Mouse (Mus musculus): ENCODE data around the gene Plekha5. TPM values are rescaled to one million over a fixed set of nuclear protein-coding genes. Genes with fewer than 3 reads are reported as not detected.
A peak's percentile ranks its signal among the peaks of the same experiment; 100 is the strongest.

Plekha5 gene
- total RNA-seq (2014; rRNA removed), result 32.0 and 34.0 TPM in 2 replicates
- 9.7 and 15.9 TPM in 2 replicates for polyA plus RNA-seq (2015; fragmentation: Nextera tagmentation; extraction: Ambion mirVana)

DNA sequence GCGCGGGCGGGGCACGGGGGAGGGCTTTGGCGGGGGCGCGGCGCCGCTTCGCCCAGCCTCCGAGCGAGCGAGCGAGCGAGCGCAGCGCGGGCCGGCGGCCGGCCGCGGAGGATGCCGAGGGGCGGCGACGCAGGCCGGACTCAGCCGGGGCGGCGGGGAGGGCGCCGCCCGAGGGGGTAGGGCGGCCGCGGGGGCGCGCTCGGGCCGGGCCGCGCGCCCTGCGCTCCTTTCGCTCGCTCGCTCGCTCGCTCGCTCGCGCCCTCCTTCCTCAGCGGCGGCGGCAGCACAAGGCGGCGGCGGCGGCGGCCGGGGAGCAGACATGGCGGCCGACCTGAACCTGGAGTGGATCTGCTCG lies at the start of gene Plekha5:
Gene Plekha5 (plus strand): TSS at position 209 of the 355 bp plus-strand sequence.
- 0% methylated on average over 34 of the region's 65 CpGs for WGBS

DNA sequence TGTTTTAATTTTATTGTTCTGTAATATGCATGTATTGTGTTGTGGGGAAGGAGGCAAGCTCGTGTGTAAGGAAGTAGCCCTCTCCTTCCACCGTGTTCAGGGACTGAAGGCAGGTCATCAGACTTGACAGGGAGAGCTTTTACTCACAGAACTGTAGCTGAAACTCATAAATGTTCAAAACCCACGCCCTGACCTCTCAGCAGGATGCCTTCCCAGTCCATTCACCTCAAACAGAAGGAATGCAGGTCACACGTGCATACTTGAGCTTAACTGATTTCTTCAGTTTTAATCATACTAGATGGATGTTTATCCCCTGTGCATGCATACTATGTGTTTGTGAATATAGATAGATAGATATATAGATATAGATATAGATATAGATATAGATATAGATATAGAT lies 48.2 kb upstream of the Plekha5 start:
- Histone ChIP-seq H3K4me2 (ENCODE audit: low read depth) (no peak overlapping the region), H3K36me3 (ENCODE audit: insufficient read depth) (no peaks in the 10 kb centered on the region), H3K27me3 (ENCODE audit: insufficient read depth, low read length) (no peaks in the 10 kb centered on the region), H3K9ac (no peak overlapping the region), H3K4me3 (ENCODE audit: low read depth, low read length) (no peak overlapping the region), H3K9me3 (ENCODE audit: low read length) (no peaks in the 10 kb centered on the region), H3K4me1 (ENCODE audit: insufficient read depth) (no peaks in the 10 kb centered on the region), H3K27ac (ENCODE audit: low read depth, low read length) (no peak overlapping the region)
- DNase-seq, result no peak
- no peak for ATAC-seq
- WGBS, result 46% methylated on average over 4 of the region's 4 CpGs
- TF ChIP-seq CTCF (IDR thresholded peaks at IDR 0.05; ENCODE audit: low read depth), result no peak

More for the DNA sequence above, at the start of gene Plekha5:
- Histone ChIP-seq H3K9ac (peak within 1 kb of the TSS; percentile 99), H3K9me3 (ENCODE audit: low read length) (no peaks in the 10 kb centered on the region), H3K27ac (ENCODE audit: low read depth, low read length) (peak within 1 kb of the TSS; percentile 94), H3K36me3 (ENCODE audit: insufficient read depth) (peaks cover 4% of the 10 kb centered on the region; the same call in 1 of the 2 replicates), H3K27me3 (ENCODE audit: insufficient read depth, low read length) (no peaks in the 10 kb centered on the region), H3K4me3 (ENCODE audit: low read depth, low read length) (peak within 1 kb of the TSS; percentile 99), H3K4me1 (ENCODE audit: insufficient read depth) (peaks cover 5% of the 10 kb centered on the region; the same call in 1 of the 2 replicates), H3K4me2 (ENCODE audit: low read depth) (peak within 1 kb of the TSS; percentile 75)
- peak; percentile 89 for ATAC-seq
- TF ChIP-seq CTCF (IDR thresholded peaks at IDR 0.05; ENCODE audit: low read depth), result no peak; the same call in 1 of the 2 replicates
- DNase-seq, result peak; percentile 83

DNA sequence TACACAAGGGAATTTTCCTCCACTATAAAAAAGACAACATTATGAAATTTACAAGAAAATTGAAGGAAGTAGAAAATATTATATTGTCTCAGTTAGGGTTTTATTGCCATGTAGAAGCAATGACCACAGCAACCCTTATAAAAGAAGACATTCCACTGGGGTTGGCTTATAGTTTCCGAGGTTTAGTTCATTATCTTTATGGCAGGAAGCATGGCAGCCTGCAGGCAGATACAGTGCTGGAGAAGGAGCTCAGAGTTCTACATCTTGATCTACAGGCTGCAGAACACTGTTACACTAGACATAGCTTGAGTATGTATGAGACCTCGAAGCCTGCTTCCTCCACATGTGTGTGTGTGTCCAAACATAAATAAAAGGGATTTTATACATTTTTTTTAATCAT lies 43.3 kb upstream of the Plekha5 start:
- no peak overlapping the region for H3K4me2 ChIP-seq (ENCODE audit: low read depth)
- no peak overlapping the region for H3K27ac ChIP-seq (ENCODE audit: low read depth, low read length)
- no peak overlapping the region for H3K9ac ChIP-seq
- H3K9me3 ChIP-seq (ENCODE audit: low read length), result no peaks in the 10 kb centered on the region
- no peak for TF ChIP-seq CTCF (IDR thresholded peaks at IDR 0.05; ENCODE audit: low read depth)
- WGBS, result 86% methylated on average over 2 of the region's 2 CpGs
- DNase-seq (no peak), ATAC-seq (no peak)
- no peak overlapping the region for H3K4me3 ChIP-seq (ENCODE audit: low read depth, low read length)
- H3K36me3 ChIP-seq (ENCODE audit: insufficient read depth), result no peaks in the 10 kb centered on the region
- no peaks in the 10 kb centered on the region for H3K4me1 ChIP-seq (ENCODE audit: insufficient read depth)
- H3K27me3 ChIP-seq (ENCODE audit: insufficient read depth, low read length), result no peaks in the 10 kb centered on the region

DNA sequence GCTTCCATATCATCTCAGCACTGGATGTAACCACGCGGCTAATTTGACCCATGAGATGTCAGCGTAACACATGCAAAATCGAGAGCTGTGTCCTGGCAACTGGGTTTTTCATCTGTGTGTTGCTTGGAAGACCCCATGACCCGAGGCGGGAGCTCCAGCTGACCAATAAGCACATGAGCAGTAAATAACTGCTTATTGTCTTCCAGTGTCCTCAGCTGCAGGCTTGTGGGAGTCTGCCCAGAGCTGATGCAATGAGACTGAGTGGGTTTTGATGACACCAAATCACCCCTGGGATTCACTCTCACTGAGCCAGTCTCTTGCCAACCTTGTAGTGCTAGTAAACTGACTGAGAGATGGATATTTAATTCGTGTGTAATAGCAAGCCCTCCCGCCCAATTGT lies 42.7 kb upstream of the Plekha5 start:
- Histone ChIP-seq H3K4me3 (ENCODE audit: low read depth, low read length) (no peak overlapping the region), H3K9ac (no peak overlapping the region), H3K4me1 (ENCODE audit: insufficient read depth) (no peaks in the 10 kb centered on the region), H3K9me3 (ENCODE audit: low read length) (no peaks in the 10 kb centered on the region), H3K27me3 (ENCODE audit: insufficient read depth, low read length) (no peaks in the 10 kb centered on the region), H3K27ac (ENCODE audit: low read depth, low read length) (no peak overlapping the region), H3K36me3 (ENCODE audit: insufficient read depth) (no peaks in the 10 kb centered on the region), H3K4me2 (ENCODE audit: low read depth) (no peak overlapping the region)
- no peak for TF ChIP-seq CTCF (IDR thresholded peaks at IDR 0.05; ENCODE audit: low read depth)
- 81% methylated on average over 8 of the region's 8 CpGs for WGBS
- ATAC-seq, result no peak
- no peak for DNase-seq

DNA sequence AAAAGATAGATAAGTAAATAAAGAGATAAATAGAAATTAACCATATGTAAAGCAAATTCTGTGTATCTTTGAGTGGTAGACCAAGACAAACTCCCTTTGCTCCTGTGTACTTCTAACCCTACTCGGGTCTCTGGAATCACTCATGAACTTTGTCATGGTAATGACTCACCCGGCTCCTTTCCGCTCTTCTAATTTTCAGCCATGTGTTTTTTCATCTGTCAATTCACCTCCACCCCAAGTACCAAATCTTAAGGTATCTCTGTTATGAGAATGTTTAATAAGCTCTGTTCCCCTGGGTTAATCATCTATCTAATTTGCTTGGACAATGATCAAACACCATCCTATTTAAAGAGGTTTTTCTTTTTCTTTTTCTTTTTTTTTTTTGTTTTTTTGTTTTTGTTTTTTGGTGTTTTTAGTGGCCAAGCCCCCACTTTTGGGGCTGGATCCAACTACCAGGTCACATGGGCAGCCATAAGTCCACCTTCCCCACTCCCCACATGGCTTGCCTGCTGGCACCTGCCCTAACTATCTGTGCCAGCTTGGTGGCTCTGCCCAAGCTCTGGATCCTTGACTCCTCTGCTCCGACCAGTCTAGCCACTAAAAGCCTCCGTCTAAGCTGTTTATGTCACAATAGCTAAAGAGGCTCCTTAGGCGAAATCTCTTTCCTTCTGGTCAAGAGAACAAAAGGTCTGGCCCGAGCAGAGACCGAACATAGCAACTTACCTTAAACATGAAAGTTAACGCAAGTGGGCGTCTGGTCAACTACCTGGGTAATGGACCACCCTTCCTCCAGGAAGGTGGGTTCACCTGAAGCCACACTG lies 40.1 kb upstream of the Plekha5 start:
- H3K4me2 ChIP-seq (ENCODE audit: low read depth), result no peak overlapping the region
- TF ChIP-seq CTCF (IDR thresholded peaks at IDR 0.05; ENCODE audit: low read depth), result no peak
- no peaks in the 10 kb centered on the region for H3K36me3 ChIP-seq (ENCODE audit: insufficient read depth)
- ATAC-seq, result no peak
- H3K9me3 ChIP-seq (ENCODE audit: low read length), result no peaks in the 10 kb centered on the region
- no peak for DNase-seq
- H3K4me1 ChIP-seq (ENCODE audit: insufficient read depth), result no peaks in the 10 kb centered on the region
- H3K4me3 ChIP-seq (ENCODE audit: low read depth, low read length), result no peak overlapping the region
- no peak overlapping the region for H3K27ac ChIP-seq (ENCODE audit: low read depth, low read length)
- WGBS, result 86% methylated on average over 10 of the region's 10 CpGs
- H3K27me3 ChIP-seq (ENCODE audit: insufficient read depth, low read length), result no peaks in the 10 kb centered on the region
- H3K9ac ChIP-seq, result no peak overlapping the region

DNA sequence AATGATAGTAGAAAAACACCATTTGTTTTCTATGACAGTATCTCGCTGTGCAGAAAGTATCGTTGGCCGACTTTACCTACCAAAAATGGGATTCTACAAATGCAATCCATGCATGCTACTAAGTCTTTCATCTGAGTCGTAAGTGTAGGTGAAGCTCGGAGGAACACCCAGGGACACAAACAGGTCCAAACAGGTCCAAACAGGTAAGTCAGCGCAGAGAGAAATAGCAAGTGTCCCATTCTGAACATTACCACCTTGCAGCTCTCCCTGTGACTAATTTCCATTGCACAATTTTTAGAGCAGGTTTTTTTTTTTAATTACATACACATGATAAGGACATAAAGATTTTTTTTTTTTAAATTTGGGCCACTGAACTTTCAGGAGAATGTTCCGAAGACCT lies 27.2 kb upstream of the Plekha5 start:
- Histone ChIP-seq H3K4me1 (ENCODE audit: insufficient read depth) (no peaks in the 10 kb centered on the region), H3K9ac (no peak overlapping the region), H3K4me3 (ENCODE audit: low read depth, low read length) (no peak overlapping the region), H3K36me3 (ENCODE audit: insufficient read depth) (no peaks in the 10 kb centered on the region), H3K4me2 (ENCODE audit: low read depth) (no peak overlapping the region), H3K9me3 (ENCODE audit: low read length) (no peaks in the 10 kb centered on the region), H3K27ac (ENCODE audit: low read depth, low read length) (no peak overlapping the region), H3K27me3 (ENCODE audit: insufficient read depth, low read length) (no peaks in the 10 kb centered on the region)
- no peak for ATAC-seq
- DNase-seq, result no peak
- no peak for TF ChIP-seq CTCF (IDR thresholded peaks at IDR 0.05; ENCODE audit: low read depth)
- WGBS, result 97% methylated on average over 7 of the region's 7 CpGs

DNA sequence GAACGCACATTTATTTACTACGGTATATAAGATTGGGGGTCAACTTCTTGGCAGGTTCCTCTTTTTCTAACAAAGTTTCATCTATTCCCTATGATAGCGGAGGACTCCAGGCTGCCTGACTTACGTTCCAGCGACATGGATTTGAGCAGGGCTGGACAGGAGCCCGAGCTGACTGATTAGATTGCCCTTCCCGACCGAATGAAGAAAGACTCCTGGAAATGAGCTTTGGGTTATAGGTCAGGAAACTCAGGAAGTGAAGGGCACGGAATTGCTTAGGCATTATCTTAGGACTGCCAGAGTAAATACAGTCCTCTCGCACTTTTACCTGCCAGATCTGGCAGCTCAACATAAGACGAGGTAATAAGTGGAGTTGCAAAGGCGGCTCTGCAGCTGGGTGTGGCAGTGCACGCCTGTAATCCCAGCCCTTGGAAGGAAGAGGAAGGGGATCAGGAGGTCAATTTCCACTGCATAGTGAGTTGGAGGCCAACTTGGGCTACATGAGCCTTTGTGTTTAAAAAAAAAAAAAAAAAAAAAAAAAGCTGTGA lies 21.0 kb upstream of the Plekha5 start:
- Histone ChIP-seq H3K4me1 (ENCODE audit: insufficient read depth) (no peaks in the 10 kb centered on the region), H3K9me3 (ENCODE audit: low read length) (no peaks in the 10 kb centered on the region), H3K27me3 (ENCODE audit: insufficient read depth, low read length) (no peaks in the 10 kb centered on the region), H3K9ac (no peak overlapping the region), H3K4me2 (ENCODE audit: low read depth) (no peak overlapping the region), H3K27ac (ENCODE audit: low read depth, low read length) (no peak overlapping the region), H3K36me3 (ENCODE audit: insufficient read depth) (no peaks in the 10 kb centered on the region), H3K4me3 (ENCODE audit: low read depth, low read length) (no peak overlapping the region)
- DNase-seq (no peak), ATAC-seq (no peak)
- 90% methylated on average over 13 of the region's 13 CpGs for WGBS
- TF ChIP-seq CTCF (IDR thresholded peaks at IDR 0.05; ENCODE audit: low read depth), result no peak

Measured in forebrain, postnatal 0 days (tissue).